Mouse (Mus musculus): ENCODE data around the gene Gm49395.

Gm49395 gene

GRCm38 (mm10) chr13:115101355-115102191 lies at the start of gene Gm49395, which contains the start of gene Itga1:
TSS of gene Gm49395 (minus strand) at chr13:115101921.
TSS of gene Itga1 (minus strand) at chr13:115101964.
- peak; percentile 71 for DNase-seq (ENCODE audit: low read depth)

DNA sequence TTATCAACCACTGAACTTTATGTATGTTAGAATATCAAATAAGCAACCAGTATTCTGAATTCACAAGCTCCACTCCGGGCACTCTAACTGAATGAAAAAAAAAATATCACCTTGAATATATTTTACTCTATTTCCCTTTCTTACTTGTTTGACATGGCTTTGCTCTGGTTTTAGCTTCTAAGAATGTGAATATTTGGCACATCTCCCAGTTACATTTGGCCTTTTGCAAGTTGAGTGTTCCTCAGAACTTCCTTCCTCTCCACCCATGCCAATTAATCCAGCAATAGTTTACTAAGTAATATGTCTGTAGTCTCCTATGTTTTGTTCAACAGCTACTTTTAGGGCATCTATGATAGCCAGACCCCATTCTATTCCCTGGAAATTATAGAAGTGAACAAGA lies 48.9 kb upstream of the Gm49395 start:
- DNase-seq (ENCODE audit: low read depth): no peak

DNA sequence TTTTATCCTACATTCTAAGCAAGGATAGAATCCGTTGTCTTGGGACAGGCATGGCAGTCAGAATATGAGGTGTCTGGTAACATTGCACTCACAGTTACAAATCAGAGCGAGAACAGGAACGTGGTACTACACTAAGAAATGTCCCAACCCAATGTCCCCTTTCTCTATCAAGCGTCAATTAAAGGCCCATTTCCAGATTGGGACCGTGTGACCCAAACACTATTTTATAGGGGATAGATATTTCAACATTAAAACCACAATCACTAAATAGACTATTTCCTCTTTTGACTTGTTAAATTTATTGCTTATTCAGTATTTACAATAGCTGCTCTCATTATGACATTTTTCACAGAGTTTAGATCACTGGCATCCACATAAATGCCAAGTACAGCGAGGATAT lies 48.1 kb upstream of the Gm49395 start:
- DNase-seq (ENCODE audit: low read depth): no peak

- no peak for DNase-seq (ENCODE audit: low read depth)
These were observed 41.9 kb upstream of the Gm49395 start for GRCm38 (mm10) chr13:115143575-115143974.

- DNase-seq (ENCODE audit: low read depth): no peak
These were observed 40.3 kb upstream of the Gm49395 start for GRCm38 (mm10) chr13:115142066-115142465.

- no peak for DNase-seq (ENCODE audit: low read depth)
These were observed 36.8 kb upstream of the Gm49395 start for GRCm38 (mm10) chr13:115138513-115138912.

DNA sequence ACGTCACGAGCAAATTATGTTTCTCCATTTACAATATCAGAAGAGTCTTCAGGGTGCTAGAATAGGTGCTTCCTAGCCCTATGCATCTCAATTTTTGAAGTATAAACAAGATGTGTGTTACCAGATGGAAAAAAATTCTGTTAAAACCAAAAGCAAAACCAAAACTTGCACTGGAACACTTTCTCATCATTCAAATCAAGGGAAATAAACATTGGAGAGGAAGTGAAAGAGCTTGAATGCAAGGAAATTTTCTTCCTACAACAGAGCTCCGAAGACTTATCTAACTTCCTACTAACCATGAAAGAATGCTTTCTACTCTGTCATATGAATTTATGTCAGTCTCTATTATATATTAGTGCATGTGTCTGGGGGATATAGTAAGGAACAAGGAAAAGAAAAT lies 35.0 kb upstream of the Gm49395 start:
- no peak for DNase-seq (ENCODE audit: low read depth)

DNA sequence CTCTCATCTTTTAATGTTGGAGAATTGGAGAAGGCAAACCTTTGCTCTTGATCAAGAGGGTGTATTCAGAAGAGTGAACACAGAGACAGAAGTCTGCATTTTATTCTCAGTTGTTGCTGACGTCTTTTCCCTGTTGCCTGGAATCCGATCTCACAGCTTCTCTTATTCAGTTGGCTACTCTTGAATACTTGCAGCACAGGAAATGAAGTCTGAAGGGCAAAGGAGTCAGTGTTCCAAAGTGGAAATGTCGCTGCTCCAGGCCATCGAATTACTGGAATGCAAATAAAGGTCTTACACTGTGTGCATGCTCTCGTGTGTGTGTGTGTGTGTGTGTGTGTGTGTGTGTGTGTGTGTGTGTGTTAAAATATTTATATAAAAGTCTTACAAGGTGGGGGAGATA lies 30.7 kb upstream of the Gm49395 start:
- no peak for DNase-seq (ENCODE audit: low read depth)

DNA sequence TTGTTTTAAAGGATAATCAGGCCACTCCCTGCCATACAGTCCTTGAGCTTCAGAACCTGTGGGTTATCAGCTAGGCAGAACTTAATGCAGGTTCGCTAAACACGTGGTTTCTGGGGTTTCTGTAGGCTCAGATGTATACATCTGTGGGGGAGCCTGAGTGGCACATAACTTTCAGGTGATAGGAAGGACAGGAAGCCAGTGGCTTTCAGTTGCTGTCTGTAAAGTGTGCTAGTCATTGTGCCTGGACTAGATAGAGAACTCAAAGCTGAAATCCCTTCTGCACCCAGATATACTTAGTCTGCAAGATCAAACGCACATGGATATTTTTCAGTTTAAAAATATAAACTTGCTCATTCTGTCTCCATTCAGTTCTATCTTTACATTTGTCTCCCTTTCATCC lies 29.7 kb upstream of the Gm49395 start:
- no peak for DNase-seq (ENCODE audit: low read depth)

DNA sequence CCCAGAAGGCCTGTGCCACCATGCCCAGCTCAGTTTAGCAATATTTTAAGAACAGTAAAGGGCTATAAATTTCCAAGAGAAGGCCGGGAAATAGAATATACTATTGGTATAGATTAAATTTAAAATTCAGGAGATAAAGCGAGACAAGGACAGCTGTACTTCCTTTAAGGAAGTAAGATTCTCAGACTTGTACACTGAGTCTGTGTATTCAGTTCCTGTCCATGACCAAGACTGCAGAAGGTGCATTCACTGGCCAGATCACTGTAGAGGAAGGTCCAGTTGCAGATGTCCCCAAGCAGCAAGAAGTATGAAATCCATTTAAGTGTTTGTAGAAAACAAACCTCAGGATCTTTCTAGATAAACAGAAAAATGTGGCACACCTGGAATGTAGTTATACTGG lies 28.3 kb upstream of the Gm49395 start:
- DNase-seq (ENCODE audit: low read depth): no peak

GRCm38 (mm10) chr13:115127826-115128225 lies 26.1 kb upstream of the Gm49395 start:
- peak; percentile 5 for DNase-seq (ENCODE audit: low read depth)

- no peak for DNase-seq (ENCODE audit: low read depth)
These were observed 24.8 kb upstream of the Gm49395 start for GRCm38 (mm10) chr13:115126534-115126933.

DNA sequence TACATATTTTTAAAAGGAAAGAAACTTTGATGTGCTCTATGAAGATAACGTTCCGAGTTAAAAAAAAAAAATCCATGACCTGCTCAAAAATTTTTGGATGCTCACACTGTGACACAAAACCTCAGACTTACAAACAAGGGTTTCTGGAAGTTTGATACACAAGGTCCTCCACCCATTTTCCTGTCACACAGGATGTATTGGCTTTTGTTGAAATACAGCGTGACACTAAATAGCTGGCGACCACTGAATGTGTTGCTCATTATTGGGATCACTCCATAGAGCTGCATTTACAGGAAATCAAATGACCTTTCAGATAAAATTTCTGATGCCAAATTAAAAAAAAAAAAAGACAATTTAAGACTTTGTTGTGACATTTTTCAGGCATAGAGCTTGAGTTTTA lies 23.4 kb upstream of the Gm49395 start:
- no peak for DNase-seq (ENCODE audit: low read depth)

DNA sequence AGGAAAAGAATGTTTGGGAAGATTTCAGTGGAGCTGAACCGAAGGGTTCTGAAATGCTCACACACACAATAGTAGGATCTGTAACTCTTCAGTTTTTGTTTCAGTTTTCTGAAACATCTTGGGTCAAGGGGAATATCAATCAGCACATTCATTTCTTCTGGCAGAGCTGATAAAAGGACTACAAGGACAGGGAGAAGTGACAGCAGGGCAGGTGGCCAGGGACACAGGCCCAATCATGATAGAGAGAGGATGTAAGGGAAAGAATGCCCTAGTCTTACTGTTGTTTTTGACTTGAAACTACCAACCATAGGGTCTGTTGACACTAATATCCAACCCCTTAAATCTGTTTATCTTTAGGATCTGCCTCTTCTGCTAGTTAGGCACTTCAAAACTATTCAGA lies 22.8 kb upstream of the Gm49395 start:
- DNase-seq (ENCODE audit: low read depth): no peak

DNA sequence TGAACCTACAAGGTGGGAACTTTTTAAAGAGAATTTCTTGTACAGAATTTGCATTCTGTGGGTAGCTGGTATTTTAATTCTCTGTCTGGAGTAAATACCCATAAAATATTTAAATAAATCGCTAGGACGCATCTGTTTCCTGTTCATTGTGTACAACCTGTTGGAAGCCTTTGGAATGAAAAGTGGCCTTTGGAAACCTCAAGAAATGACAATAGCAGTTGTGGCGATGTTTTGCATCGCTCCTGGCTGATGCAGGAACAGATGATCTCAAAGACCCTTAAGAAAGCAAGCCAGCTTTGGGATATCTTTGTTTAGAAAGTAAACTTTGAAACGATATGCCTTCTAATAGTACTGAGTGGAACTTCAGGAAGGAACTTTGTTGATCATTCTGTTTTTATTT lies 17.0 kb upstream of the Gm49395 start:
- no peak for DNase-seq (ENCODE audit: low read depth)

- DNase-seq (ENCODE audit: low read depth): no peak
These were observed 16.5 kb upstream of the Gm49395 start for GRCm38 (mm10) chr13:115118195-115118594.

GRCm38 (mm10) chr13:115116930-115117621 lies 15.4 kb upstream of the Gm49395 start:
- no peak for DNase-seq (ENCODE audit: low read depth)

GRCm38 (mm10) chr13:115109628-115110027 lies 7.9 kb upstream of the Gm49395 start:
- no peak for DNase-seq (ENCODE audit: low read depth)

GRCm38 (mm10) chr13:115107436-115107835 lies 5.7 kb upstream of the Gm49395 start:
- no peak for DNase-seq (ENCODE audit: low read depth)

- no peak for DNase-seq (ENCODE audit: low read depth)
These were observed 4.5 kb upstream of the Gm49395 start for GRCm38 (mm10) chr13:115106183-115106582.

- DNase-seq (ENCODE audit: low read depth): no peak
These were observed 1.0 kb upstream of the Gm49395 start for GRCm38 (mm10) chr13:115102754-115103153.

DNA sequence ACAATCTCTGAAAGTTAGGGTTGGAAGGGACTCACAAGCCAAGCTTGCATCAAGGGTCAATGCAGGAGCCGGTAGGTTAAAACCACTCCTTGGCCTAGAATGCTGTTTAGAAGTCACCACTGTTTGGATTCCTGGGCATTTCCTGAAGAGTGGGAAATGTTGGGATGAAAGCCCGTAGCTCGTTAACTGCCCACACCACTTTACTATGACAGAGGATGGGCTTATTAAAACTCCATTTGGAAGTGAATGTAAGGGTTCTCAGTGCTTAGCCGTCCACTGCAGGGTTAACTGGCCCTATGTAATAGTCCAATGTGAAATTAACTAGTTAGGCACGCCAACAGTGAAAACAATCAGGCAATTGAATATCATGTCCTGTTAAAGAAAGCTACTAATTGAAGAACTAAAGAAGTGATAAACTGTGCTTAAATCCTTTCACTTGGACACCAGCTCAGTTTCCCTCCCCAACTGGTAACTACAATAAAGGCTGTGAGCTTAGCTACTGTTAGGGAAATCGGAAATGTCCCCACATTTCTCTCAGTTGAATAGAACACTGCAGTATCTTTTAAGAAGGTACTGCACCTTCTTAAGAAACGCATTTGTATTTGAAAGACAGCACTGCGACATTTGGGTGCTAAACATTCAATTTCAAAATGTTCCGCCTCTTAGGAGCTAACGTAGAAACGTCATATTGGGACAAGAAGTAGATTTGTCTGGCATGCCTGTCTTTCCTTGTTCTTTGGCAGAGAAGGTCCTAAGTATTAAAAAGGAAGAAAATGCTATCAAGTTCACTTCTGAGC lies 1.1 kb downstream of the Gm49395 start:
- no peak for DNase-seq (ENCODE audit: low read depth)

GRCm38 (mm10) chr13:115099381-115099780 lies 2.3 kb downstream of the Gm49395 start:
- DNase-seq (ENCODE audit: low read depth): no peak
